Mouse (Mus musculus) heart, embryonic 11.5 days (tissue): ENCODE data around the gene Ndel1. TPM values are rescaled to one million over a fixed set of nuclear protein-coding genes. Genes with fewer than 3 reads are reported as not detected.

Experiments
- ATAC-seq: fragments of 200-750 bp; cut with Nextera tagmentation; replicated peaks from 2 replicates; pipeline ENCODE4 v1.8.0; 2017; ENCODE audit warnings: moderate library complexity; ENCODE audit not compliant: insufficient number of reproducible peaks, low FRiP score, low TSS enrichment
- H3K27ac ChIP-seq: fragments of 300-500 bp; sonication (generic); 2 replicates; pipeline ENCODE4 v1.5.1; 2014; ENCODE audit warnings: mild to moderate bottlenecking, low read depth, low read length
- H3K27me3 ChIP-seq: fragments of 300-500 bp; sonication (generic); 2 replicates; pipeline ENCODE4 v1.6.1; 2014; ENCODE audit warnings: mild to moderate bottlenecking, low read length, mixed read lengths; ENCODE audit not compliant: control insufficient read depth, insufficient read depth
- H3K36me3 ChIP-seq: fragments of 300-500 bp; sonication (generic); 2 replicates; pipeline ENCODE4 v1.6.1; 2014; ENCODE audit warnings: mild to moderate bottlenecking, low read length, moderate library complexity, mixed read lengths; ENCODE audit not compliant: control insufficient read depth, insufficient read depth
- H3K4me1 ChIP-seq: fragments of 300-500 bp; sonication (generic); 2 replicates; pipeline ENCODE4 v1.6.1; 2014; ENCODE audit warnings: low read length; ENCODE audit not compliant: control insufficient read depth, insufficient read depth
- H3K4me2 ChIP-seq: fragments of 300-500 bp; sonication (generic); 2 replicates; pipeline ENCODE4 v1.6.1; 2014; ENCODE audit warnings: mild to moderate bottlenecking, moderate library complexity
- H3K4me3 ChIP-seq: fragments of 300-500 bp; sonication (generic); 2 replicates; pipeline ENCODE4 v1.5.1; 2014; ENCODE audit warnings: low read depth, low read length
- H3K9ac ChIP-seq: fragments of 300-500 bp; sonication (generic); 2 replicates; pipeline ENCODE4 v1.6.1; 2014; ENCODE audit warnings: mild to moderate bottlenecking, low read depth, low read length, moderate library complexity
- H3K9me3 ChIP-seq: fragments of 300-500 bp; sonication (generic); replicated peaks from 2 replicates; pipeline ENCODE4 v1.6.1; 2016; ENCODE audit warnings: low read length; ENCODE audit not compliant: control insufficient read depth
- WGBS: fragments of 180-500 bp; shearing (Covaris S2); extraction: QIAGEN DNeasy Blood & Tissue Kit; methylation state at CpG from one replicate; pipeline ENCODE4 v1.1.7; 2014; ENCODE audit not compliant: insufficient replicate concordance; 5-methylcytosine and 5-hydroxymethylcytosine counted together
- polyA plus RNA-seq: library from polyadenylated mRNA; unstranded; fragments of >200 nt; fragmentation: Nextera tagmentation; extraction: Ambion mirVana; gene quantifications from 2 replicates; pipeline ENCODE4 v1.2.1, GENCODE M21; 2014

The Ndel1 gene
- polyA plus RNA-seq, 1 experiment from 2014 or later: 52.5 TPM

DNA sequence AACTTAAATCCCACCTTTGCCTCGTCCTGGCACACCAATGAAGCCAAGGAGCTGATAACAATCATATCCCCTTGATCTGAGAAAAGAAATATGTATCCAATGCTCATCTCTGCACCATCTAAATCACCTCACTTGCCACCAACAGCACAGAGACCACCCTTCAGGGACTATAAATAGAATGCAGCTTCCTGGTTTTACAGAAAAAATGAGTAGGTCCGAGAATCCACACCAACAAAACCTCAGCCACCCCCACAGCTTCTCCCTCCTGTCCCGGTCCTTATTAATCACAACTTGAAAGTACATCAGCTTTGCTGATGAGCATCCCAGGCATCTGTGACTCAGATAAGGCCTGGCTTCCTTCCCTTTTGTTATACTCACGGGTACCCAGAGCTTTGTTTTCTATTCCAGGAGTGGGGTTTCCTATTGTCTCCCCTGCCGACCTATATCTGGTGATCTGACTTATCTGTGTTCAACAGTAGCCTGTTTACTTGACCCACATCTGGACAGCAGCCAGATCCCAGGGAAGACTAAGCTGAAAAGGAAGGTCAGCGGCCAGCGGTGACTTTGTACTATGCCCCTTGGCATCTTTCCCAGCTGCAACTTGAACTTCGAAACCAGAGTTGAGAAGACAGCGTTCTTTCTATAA is 7.0 kb downstream of the Ndel1 start:
- 39% methylated on average over 9 of the region's 9 CpGs for WGBS
- ATAC-seq: peak; percentile 39; the same call in 1 of the 2 replicates
- Histone ChIP-seq H3K27me3 (no peaks in the 10 kb centered on the region), H3K9ac (no peak overlapping the region), H3K4me3 (no peak overlapping the region), H3K9me3 (no peaks in the 10 kb centered on the region), H3K36me3 (no peaks in the 10 kb centered on the region), H3K4me1 (no peaks in the 10 kb centered on the region; the same call in 1 of the 2 replicates), H3K27ac (no peak overlapping the region), H3K4me2 (peak overlapping the region; percentile 3; the same call in 1 of the 2 replicates)

DNA sequence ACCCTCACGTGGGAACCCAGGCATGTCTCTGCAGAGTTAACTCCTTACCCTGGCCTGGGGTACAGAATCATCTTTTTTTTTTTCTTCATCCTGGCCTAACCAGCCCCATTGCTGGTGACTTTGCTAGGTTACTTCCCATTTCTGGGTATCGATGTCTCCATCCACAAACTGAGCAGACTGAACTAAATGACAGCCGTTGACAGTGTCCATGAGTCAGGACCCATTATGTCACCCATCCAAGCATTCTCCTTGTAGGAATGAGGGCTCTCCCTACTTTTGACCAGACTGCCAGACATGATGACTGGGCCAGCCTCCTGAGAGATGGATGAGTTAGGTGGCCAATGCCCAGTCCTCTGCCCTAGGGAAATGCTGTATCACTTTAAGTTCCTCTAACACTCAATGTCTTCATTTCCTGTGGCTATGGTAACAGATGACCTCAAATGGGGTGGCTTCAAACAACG is 8.0 kb downstream of the Ndel1 start:
- 60% methylated on average over 4 of the region's 4 CpGs for WGBS
- H3K4me2 ChIP-seq: no peak overlapping the region
- no peaks in the 10 kb centered on the region for H3K9me3 ChIP-seq
- no peaks in the 10 kb centered on the region for H3K27me3 ChIP-seq
- no peak overlapping the region for H3K27ac ChIP-seq
- no peaks in the 10 kb centered on the region for H3K36me3 ChIP-seq
- H3K9ac ChIP-seq: no peak overlapping the region
- ATAC-seq: no peak
- H3K4me3 ChIP-seq: no peak overlapping the region
- no peaks in the 10 kb centered on the region; the same call in 1 of the 2 replicates for H3K4me1 ChIP-seq

DNA sequence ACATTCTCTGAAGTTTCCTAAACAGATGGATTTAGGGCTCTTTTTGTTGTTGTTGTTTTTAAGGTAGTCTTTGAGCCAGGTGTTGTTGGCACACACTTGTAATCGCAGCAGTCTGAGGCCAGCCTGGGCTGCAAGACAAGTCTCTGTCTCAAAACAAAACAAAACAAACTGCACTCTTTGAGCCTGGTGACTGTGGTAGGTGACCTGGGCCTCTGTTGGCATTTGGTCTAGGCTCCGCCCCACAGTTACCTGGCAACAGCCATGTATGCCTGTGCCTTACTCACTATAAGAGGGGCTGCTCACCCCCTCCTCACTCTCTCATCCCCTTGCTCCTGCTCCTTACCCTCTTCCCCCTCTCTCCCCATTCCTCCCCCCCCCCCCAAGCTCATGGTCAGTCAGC is 9.4 kb downstream of the Ndel1 start:
- H3K27me3 ChIP-seq: no peaks in the 10 kb centered on the region
- H3K4me1 ChIP-seq: no peaks in the 10 kb centered on the region; the same call in 1 of the 2 replicates
- H3K9ac ChIP-seq: no peak overlapping the region
- 83% methylated on average over 2 of the region's 2 CpGs for WGBS
- H3K4me3 ChIP-seq: no peak overlapping the region
- no peaks in the 10 kb centered on the region for H3K9me3 ChIP-seq
- H3K27ac ChIP-seq: no peak overlapping the region
- H3K36me3 ChIP-seq: no peaks in the 10 kb centered on the region
- no peak for ATAC-seq
- H3K4me2 ChIP-seq: no peak overlapping the region

DNA sequence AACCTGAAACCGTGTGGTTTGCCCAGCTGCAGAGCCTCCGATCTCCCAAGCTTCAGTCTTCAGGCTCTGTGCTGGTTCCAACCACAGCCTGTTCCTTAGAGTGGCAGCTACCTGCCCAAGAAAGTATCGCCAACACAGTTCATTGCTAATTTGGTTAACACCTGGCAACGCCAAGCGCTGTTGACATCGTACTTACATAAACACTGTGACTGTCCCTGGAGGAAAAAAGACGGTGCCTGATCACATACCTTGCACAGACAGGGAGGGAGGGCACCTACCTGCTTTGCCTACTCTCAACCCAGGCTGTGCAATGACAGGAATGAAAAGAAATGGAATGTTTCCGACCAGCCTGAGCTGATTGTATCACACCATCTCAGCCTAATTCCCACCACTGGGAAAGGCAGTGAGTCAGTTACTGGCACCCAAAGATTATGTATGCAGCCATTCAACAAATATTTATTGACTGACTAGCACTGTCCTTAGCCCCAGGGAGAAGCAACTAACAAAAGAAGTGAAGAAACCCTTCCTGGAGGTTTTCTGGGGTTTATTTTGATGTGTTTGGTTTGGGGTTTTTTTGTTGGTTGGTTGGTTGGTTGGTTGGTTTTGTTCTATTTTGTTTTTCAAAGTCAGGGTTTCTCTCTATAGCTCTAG is 11.6 kb downstream of the Ndel1 start:
- 65% methylated on average over 8 of the region's 8 CpGs for WGBS
- H3K9ac ChIP-seq: no peak overlapping the region

DNA sequence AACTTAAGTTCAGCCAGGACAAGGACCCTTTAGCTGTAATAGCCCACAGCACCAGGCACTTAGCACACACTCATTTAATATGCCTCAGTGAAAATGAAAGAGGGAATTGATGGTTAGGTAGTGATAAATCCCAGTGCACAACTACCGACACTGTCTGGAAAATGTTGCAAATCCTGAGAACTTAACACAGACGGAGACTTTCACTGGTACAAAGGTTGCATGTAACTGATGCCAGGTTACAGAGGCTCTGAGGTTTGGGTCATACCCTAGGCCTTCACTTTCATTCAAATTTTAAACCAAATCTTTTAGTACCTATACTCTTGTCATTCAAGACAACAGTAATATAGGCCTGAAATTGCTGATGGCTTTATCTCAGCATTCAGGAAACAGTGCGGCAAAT is 14.3 kb downstream of the Ndel1 start:
- H3K9ac ChIP-seq: no peak overlapping the region
- H3K4me2 ChIP-seq: no peak overlapping the region
- no peaks in the 10 kb centered on the region for H3K27me3 ChIP-seq
- H3K36me3 ChIP-seq: no peaks in the 10 kb centered on the region
- no peaks in the 10 kb centered on the region for H3K9me3 ChIP-seq
- H3K27ac ChIP-seq: no peak overlapping the region
- no peak overlapping the region for H3K4me3 ChIP-seq
- WGBS: 80% methylated on average over 3 of the region's 3 CpGs
- ATAC-seq: no peak
- H3K4me1 ChIP-seq: peaks cover 11% of the 10 kb centered on the region

More for the DNA sequence above, 11.6 kb downstream of the Ndel1 start:
- H3K27me3 ChIP-seq: no peaks in the 10 kb centered on the region
- no peak overlapping the region for H3K27ac ChIP-seq
- no peaks in the 10 kb centered on the region for H3K9me3 ChIP-seq
- H3K4me3 ChIP-seq: no peak overlapping the region
- H3K36me3 ChIP-seq: no peaks in the 10 kb centered on the region
- H3K4me2 ChIP-seq: no peak overlapping the region
- no peak for ATAC-seq
- no peaks in the 10 kb centered on the region; the same call in 1 of the 2 replicates for H3K4me1 ChIP-seq

DNA sequence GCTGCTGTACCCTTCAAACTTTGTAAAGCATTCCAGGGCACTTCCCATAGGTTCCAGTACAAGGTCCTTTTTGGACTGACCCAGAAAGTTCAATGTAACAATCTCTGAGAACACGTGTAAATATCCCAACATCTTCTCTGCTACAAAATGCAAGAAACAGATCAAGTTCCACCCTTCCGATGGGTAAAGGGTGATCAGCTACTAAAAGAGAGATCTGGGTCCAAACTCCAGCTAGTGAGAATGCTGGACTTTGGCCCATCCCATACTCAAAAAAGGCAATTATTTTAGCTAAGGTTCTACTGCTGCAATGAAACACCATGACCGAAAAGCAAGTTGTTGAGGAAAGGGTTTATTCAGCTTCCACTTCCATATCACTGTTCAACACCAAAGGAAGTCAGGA is 17.0 kb downstream of the Ndel1 start:
- Histone ChIP-seq H3K27ac (0 out of 2 replicates have a peak overlapping the region, but pooled peaks have one; percentile 5), H3K9ac (no peak overlapping the region), H3K27me3 (no peaks in the 10 kb centered on the region), H3K4me3 (no peak overlapping the region), H3K4me2 (no peak overlapping the region), H3K36me3 (no peaks in the 10 kb centered on the region), H3K9me3 (no peaks in the 10 kb centered on the region), H3K4me1 (peaks cover 18% of the 10 kb centered on the region)
- ATAC-seq: no peak
- 81% methylated on average over 3 of the region's 3 CpGs for WGBS

DNA sequence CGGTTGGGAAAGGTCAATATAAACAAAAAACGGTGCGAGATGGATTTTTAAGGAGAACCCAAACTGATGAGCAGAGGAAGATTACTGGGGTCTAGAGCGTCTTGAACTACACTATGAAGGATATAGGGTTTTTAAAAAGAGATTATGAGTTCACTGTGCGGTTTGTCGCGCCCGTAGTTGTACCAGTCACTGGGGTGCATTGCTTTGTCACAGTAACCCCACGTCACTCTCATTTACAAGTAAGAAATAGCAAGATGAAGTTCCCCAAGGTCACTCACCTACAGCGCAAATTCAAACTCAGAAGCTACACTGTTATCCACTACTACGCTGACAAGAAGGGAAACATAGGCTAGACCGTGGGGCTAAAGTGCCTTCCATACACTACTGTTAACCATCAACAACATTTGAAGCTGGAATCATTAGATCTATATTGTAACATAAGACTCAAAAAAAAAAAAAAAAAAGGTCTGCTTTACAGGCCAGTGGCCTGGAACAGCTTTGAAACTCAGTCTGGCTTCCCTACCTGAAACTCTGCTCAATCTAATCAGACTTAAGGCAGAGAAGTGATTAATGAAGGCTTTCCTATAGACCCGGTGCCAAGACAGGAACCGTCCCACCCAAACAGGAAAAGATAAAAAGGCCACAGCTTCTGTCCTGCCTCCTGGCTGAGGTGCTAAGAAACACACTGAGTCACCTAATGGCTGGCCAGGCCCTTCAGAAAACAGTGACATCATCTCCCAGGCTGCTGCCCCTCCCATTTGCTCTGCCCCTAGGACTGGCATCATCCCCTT is 17.9 kb downstream of the Ndel1 start:
- 0 out of 2 replicates have a peak, but pooled peaks have one; percentile 6 for ATAC-seq
- peak overlapping the region; percentile 99 for H3K4me3 ChIP-seq
- peaks cover 18% of the 10 kb centered on the region for H3K4me1 ChIP-seq
- H3K36me3 ChIP-seq: no peaks in the 10 kb centered on the region
- peak overlapping the region; percentile 65 for H3K9ac ChIP-seq
- peak overlapping the region; percentile 99 for H3K27ac ChIP-seq
- no peaks in the 10 kb centered on the region for H3K27me3 ChIP-seq
- H3K4me2 ChIP-seq: peak overlapping the region; percentile 64
- no peaks in the 10 kb centered on the region for H3K9me3 ChIP-seq
- WGBS: 32% methylated on average over 14 of the region's 14 CpGs

DNA sequence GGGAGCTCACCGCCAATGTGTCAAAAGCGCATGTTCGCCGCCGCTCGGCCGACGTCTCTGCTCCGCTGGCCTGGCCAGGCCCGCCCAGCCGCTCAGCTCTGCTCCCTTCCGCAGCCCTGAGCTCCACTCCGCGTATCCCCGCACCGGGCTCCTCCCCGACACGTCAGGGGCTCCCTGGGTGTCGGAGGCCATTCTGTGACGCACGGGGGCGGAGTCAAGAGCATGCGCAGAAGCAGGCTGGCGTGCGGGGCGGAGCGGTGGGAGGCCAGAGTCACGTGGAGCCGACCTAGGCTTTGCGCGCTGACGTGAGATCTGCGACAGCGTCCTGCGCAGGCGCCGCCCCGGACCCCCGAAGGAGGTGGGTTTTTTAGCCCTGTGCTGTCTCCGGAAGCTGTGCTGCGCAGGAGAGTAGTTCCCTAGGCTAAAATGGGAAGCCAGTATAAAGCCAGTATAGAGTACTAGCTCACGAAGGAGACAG is 18.7 kb downstream of the Ndel1 start:
- Histone ChIP-seq H3K36me3 (no peaks in the 10 kb centered on the region; the same call in 1 of the 2 replicates), H3K9me3 (no peaks in the 10 kb centered on the region), H3K4me3 (peak overlapping the region; percentile 99), H3K27ac (peak overlapping the region; percentile 99), H3K4me1 (peaks cover 18% of the 10 kb centered on the region), H3K4me2 (peak overlapping the region; percentile 64), H3K9ac (peak overlapping the region; percentile 96), H3K27me3 (no peaks in the 10 kb centered on the region)
- ATAC-seq: peak; percentile 98
- WGBS: under 1% methylated on average over 42 of the region's 42 CpGs
